Mouse (Mus musculus) hindbrain, postnatal 0 days (tissue): Measurements from ENCODE around the gene 4933407L21Rik. TPM values are rescaled to one million over a fixed set of nuclear protein-coding genes. Genes with fewer than 3 reads are reported as not detected.

ENCODE experiments used
- ATAC-seq: fragments of 200-750 bp; cut with Nextera tagmentation; 2 replicates; pipeline ENCODE4 v1.8.0; 2017; ENCODE audit warnings: mild to moderate bottlenecking, moderate TSS enrichment, moderate library complexity
- DNase-seq: peaks from one replicate; pipeline ENCODE4 v3.0.0-alpha.2; 2015; ENCODE audit warnings: low spot score
- H3K27ac ChIP-seq: fragments of 300-500 bp; sonication (generic); 2 replicates; pipeline ENCODE4 v1.5.1; 2014; ENCODE audit warnings: mild to moderate bottlenecking
- H3K27me3 ChIP-seq: fragments of 300-500 bp; sonication (generic); 2 replicates; pipeline ENCODE4 v1.6.1; 2014; ENCODE audit warnings: low read length, mixed read lengths; ENCODE audit not compliant: insufficient read depth
- H3K36me3 ChIP-seq: fragments of 300-500 bp; sonication (generic); 2 replicates; pipeline ENCODE4 v1.6.1; 2014; ENCODE audit warnings: low read length, mixed read lengths; ENCODE audit not compliant: insufficient read depth
- H3K4me1 ChIP-seq: fragments of 300-500 bp; sonication (generic); 2 replicates; pipeline ENCODE4 v1.6.1; 2014; ENCODE audit warnings: antibody characterized with exemption, low read length, mixed read lengths; ENCODE audit not compliant: insufficient read depth
- H3K4me2 ChIP-seq: fragments of 300-500 bp; sonication (generic); 2 replicates; pipeline ENCODE4 v1.6.1; 2014; ENCODE audit warnings: low read depth, mild to moderate bottlenecking, low read length, moderate library complexity, mixed read lengths
- H3K4me3 ChIP-seq: fragments of 300-500 bp; sonication (generic); 2 replicates; pipeline ENCODE4 v1.5.1; 2014; ENCODE audit warnings: low read length
- H3K9ac ChIP-seq: fragments of 300-500 bp; sonication (generic); replicated peaks from 2 replicates; pipeline ENCODE4 v1.6.1; 2014; ENCODE audit warnings: mild to moderate bottlenecking, low read length, moderate library complexity, mixed read lengths
- H3K9me3 ChIP-seq: fragments of 300-500 bp; sonication (generic); 2 replicates; pipeline ENCODE4 v1.6.1; 2016; ENCODE audit warnings: low read length, mixed read lengths
- CTCF ChIP-seq: IDR thresholded peaks from 2 replicates; pipeline ENCODE4 v1.5.1; 2016; ENCODE audit warnings: antibody characterized with exemption, control low read depth, low read depth
- WGBS: fragments of 180-500 bp; shearing (Covaris S2); extraction: QIAGEN DNeasy Blood & Tissue Kit; methylation state at CpG from one replicate; pipeline ENCODE4 v1.1.7; 2014; 5-methylcytosine and 5-hydroxymethylcytosine counted together
- polyA plus RNA-seq: library from polyadenylated mRNA; unstranded; fragments of >200 nt; fragmentation: Nextera tagmentation; extraction: Ambion mirVana; gene quantifications from 2 replicates; pipeline ENCODE4 v1.2.1, GENCODE M21; 2015
- total RNA-seq: library from RNA; depleted of rRNA; stranded (reverse); fragments of >200 nt; gene quantifications from 2 replicates; pipeline ENCODE4 v1.2.3, GENCODE M21; 2014

The 4933407L21Rik gene
- total and polyA plus RNA-seq, 2 experiments from 2014 or later, result 12.3 to 18.8 TPM

- TF ChIP-seq CTCF, result no peak
- H3K9ac ChIP-seq, result no peak overlapping the region
- peak overlapping the region; percentile 81; the same call in 1 of the 2 replicates for H3K27ac ChIP-seq
Observed at GRCm38 (mm10) chr1:85915890-85916289, 12.4 kb upstream of the 4933407L21Rik start.

GRCm38 (mm10) chr1:85916830-85917450 is 11.3 kb upstream of the 4933407L21Rik start:
- TF ChIP-seq CTCF, result no peak
- H3K4me1 ChIP-seq, result peaks cover 25% of the 10 kb centered on the region
- peak overlapping the region; percentile 81 for H3K27ac ChIP-seq
- H3K4me2 ChIP-seq, result no peak overlapping the region
- WGBS, result 4% methylated on average over 4 of the region's 4 CpGs
- ATAC-seq (peak; percentile 84), DNase-seq (peak; percentile 86)
- H3K9ac ChIP-seq, result no peak overlapping the region
- H3K36me3 ChIP-seq, result no peaks in the 10 kb centered on the region
- H3K4me3 ChIP-seq, result no peak overlapping the region
- no peaks in the 10 kb centered on the region for H3K9me3 ChIP-seq
- no peaks in the 10 kb centered on the region for H3K27me3 ChIP-seq

More at GRCm38 (mm10) chr1:85915890-85916289, 12.4 kb upstream of the 4933407L21Rik start:
- Histone ChIP-seq H3K4me1 (peaks cover 20% of the 10 kb centered on the region; the same call in 1 of the 2 replicates), H3K4me3 (no peak overlapping the region), H3K36me3 (no peaks in the 10 kb centered on the region), H3K9me3 (no peaks in the 10 kb centered on the region), H3K4me2 (no peak overlapping the region), H3K27me3 (no peaks in the 10 kb centered on the region)
- DNase-seq, result no peak
- ATAC-seq, result no peak

- Histone ChIP-seq H3K4me1 (peaks cover 35% of the 10 kb centered on the region), H3K27me3 (no peaks in the 10 kb centered on the region), H3K27ac (no peak overlapping the region), H3K4me3 (no peak overlapping the region), H3K36me3 (no peaks in the 10 kb centered on the region), H3K4me2 (no peak overlapping the region), H3K9ac (no peak overlapping the region), H3K9me3 (no peaks in the 10 kb centered on the region)
- WGBS, result 89% methylated on average over 7 of the region's 7 CpGs
- no peak for TF ChIP-seq CTCF
- ATAC-seq (no peak), DNase-seq (no peak)
Observed at GRCm38 (mm10) chr1:85919621-85920020, 8.7 kb upstream of the 4933407L21Rik start.

- WGBS, result 44% methylated on average over 7 of the region's 7 CpGs
- no peak for TF ChIP-seq CTCF
- peak overlapping the region; percentile 80 for H3K27ac ChIP-seq
- H3K9ac ChIP-seq, result no peak overlapping the region
- H3K9me3 ChIP-seq, result no peaks in the 10 kb centered on the region
- H3K4me2 ChIP-seq, result no peak overlapping the region
- ATAC-seq, result peak; percentile 69
- H3K27me3 ChIP-seq, result no peaks in the 10 kb centered on the region; the same call in 1 of the 2 replicates
- peaks cover 31% of the 10 kb centered on the region for H3K4me1 ChIP-seq
- peak; percentile 70 for DNase-seq
- H3K36me3 ChIP-seq, result no peaks in the 10 kb centered on the region
- no peak overlapping the region for H3K4me3 ChIP-seq
Observed at GRCm38 (mm10) chr1:85921725-85922124, 6.6 kb upstream of the 4933407L21Rik start.

- peak; percentile 86 for DNase-seq
Observed at GRCm38 (mm10) chr1:85922127-85922864, 6.0 kb upstream of the 4933407L21Rik start.

GRCm38 (mm10) chr1:85922865-85923211 is 5.4 kb upstream of the 4933407L21Rik start:
- Histone ChIP-seq H3K27ac (peak overlapping the region; percentile 80), H3K27me3 (no peaks in the 10 kb centered on the region; the same call in 1 of the 2 replicates), H3K36me3 (no peaks in the 10 kb centered on the region), H3K9me3 (no peaks in the 10 kb centered on the region), H3K4me1 (peaks cover 26% of the 10 kb centered on the region), H3K9ac (no peak overlapping the region), H3K4me2 (no peak overlapping the region), H3K4me3 (no peak overlapping the region)
- 46% methylated on average over 5 of the region's 5 CpGs for WGBS
- DNase-seq (no peak), ATAC-seq (no peak; the same call in 1 of the 2 replicates)
- TF ChIP-seq CTCF, result no peak

More at GRCm38 (mm10) chr1:85922127-85922864, 6.0 kb upstream of the 4933407L21Rik start:
- H3K4me2 ChIP-seq, result no peak overlapping the region
- WGBS, result 27% methylated on average over 7 of the region's 7 CpGs
- H3K36me3 ChIP-seq, result no peaks in the 10 kb centered on the region
- TF ChIP-seq CTCF, result no peak
- peak overlapping the region; percentile 80 for H3K27ac ChIP-seq
- peaks cover 26% of the 10 kb centered on the region for H3K4me1 ChIP-seq
- H3K9me3 ChIP-seq, result no peaks in the 10 kb centered on the region
- H3K9ac ChIP-seq, result no peak overlapping the region
- ATAC-seq, result peak; percentile 82
- no peak overlapping the region for H3K4me3 ChIP-seq
- no peaks in the 10 kb centered on the region; the same call in 1 of the 2 replicates for H3K27me3 ChIP-seq
